Mouse (Mus musculus): Measurements from ENCODE around the gene Ppp1r10.

The Ppp1r10 gene

GRCm38 (mm10) chr17:35916297-35917142 is at the start of gene Ppp1r10, which contains the start of gene Mrps18b:
Gene Ppp1r10, plus strand, starts transcription at chr17:35916434.
Gene Mrps18b, minus strand, starts transcription at chr17:35916389.
- in situ Hi-C loops (cut with MseI, MboI), result no loop called here

DNA sequence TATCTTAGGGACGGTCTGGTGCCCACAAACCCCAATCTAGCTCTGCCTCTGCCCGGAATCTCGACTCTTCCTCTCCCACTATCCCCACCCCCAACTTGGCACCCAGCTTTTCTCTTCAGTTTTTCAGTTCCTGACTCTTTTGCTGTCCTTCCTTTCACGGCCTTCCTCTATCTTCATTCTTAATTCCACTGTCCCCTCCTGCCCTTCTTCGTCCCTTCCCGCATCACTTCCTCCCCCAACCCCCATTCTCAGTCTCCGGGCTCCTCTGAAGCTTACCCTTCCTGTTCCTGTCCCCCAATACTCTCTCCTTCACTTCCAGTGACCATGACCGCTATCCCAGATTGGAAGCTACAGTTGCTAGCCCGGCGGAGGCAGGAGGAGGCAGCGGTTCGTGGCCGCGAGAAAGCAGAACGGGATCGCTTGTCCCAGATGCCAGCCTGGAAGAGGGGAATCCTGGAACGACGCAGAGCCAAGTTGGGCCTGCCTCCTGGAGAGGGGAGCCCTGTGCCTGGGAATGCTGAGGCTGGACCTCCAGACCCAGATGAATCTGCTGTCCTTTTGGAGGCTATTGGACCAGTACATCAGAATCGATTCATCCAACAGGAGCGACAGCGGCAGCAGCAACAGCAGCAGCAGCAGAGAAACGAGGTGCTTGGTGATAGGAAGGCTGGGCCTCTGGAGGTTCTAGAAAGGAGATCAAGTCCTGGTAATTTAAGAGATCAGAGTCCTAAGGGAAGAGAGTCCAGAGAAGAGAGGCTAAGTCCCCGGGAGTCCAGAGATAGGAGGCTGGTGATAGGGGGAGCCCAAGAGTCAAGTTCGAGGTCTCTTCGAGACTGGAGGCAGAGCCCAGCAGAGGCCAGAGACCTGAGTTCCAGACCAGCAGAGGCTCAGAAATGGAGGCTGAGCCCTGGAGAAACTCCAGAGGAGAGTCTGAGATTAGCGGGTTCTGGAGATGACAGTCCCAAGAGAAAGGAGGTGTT is 49.0 kb upstream of the Ppp1r10 start:
- in situ Hi-C loops (cut with MseI, MboI), result no loop called here

DNA sequence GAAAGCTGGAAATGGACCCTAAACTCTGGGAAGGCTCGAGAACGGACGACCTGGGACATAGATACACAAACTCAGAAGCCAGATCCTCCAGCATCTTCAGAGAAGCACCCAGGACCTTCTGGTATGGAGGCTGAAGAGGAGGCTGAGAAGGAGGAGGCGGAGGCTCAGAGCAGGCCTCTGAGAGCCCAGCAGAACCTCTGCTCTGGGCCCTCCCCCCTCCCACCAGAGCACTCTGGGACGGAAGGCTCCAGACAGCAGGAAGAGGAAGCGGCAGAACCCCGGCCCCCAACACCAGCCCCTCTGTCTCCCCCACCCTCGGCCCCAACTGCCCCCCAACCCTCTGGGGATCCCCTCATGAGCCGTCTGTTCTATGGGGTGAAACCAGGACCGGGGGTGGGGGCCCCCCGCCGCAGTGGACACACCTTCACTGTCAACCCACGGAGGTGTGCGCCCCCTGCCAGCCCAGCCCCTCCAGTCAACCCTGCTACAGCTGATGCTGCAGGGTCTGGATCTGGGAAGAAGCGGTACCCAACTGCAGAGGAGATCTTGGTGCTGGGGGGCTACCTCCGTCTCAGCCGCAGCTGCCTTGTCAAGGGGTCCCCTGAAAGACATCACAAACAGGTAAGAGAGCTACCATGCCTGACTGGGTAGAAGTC is 47.9 kb upstream of the Ppp1r10 start:
- in situ Hi-C loops (cut with MseI, MboI), result no loop called here

DNA sequence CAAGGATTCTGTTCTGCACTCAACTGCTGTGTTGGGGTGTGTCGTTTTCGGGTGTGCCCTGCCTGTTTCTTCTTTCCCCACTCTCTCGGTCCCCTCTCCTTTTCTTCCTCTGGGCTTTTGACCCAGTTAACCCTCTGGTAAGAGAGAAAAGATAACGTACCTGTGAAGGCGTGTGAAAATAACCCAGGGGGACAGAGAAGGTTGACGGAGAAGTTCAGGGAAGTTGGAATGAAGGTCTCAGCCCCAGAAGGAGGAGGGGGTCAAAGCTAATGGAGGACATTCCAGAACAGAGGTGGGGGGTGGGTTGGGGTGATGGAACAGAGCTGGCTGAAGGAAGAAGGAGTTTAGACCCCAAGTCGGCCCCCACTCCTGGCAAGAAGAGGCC is 47.3 kb upstream of the Ppp1r10 start:
- in situ Hi-C loops (cut with MseI, MboI), result no loop called here

GRCm38 (mm10) chr17:35869346-35870067 is 46.7 kb upstream of the Ppp1r10 start:
- in situ Hi-C loops (cut with MseI, MboI), result loop anchor here in 1 of 2 experiments (5.0 kb wide), 1 partner anchor 37 kb away; no protein-coding TSS in a partner anchor

- in situ Hi-C loops (cut with MseI, MboI), result loop anchor here in 1 of 2 experiments (5.0 kb wide), 1 partner anchor 38 kb away; no protein-coding TSS in a partner anchor
Observed at GRCm38 (mm10) chr17:35870151-35870883, 45.9 kb upstream of the Ppp1r10 start.

GRCm38 (mm10) chr17:35870884-35871696 is 45.1 kb upstream of the Ppp1r10 start:
- in situ Hi-C loops (cut with MseI, MboI), result loop anchor here in 1 of 2 experiments (5.0 kb wide), 1 partner anchor 39 kb away; no protein-coding TSS in a partner anchor

DNA sequence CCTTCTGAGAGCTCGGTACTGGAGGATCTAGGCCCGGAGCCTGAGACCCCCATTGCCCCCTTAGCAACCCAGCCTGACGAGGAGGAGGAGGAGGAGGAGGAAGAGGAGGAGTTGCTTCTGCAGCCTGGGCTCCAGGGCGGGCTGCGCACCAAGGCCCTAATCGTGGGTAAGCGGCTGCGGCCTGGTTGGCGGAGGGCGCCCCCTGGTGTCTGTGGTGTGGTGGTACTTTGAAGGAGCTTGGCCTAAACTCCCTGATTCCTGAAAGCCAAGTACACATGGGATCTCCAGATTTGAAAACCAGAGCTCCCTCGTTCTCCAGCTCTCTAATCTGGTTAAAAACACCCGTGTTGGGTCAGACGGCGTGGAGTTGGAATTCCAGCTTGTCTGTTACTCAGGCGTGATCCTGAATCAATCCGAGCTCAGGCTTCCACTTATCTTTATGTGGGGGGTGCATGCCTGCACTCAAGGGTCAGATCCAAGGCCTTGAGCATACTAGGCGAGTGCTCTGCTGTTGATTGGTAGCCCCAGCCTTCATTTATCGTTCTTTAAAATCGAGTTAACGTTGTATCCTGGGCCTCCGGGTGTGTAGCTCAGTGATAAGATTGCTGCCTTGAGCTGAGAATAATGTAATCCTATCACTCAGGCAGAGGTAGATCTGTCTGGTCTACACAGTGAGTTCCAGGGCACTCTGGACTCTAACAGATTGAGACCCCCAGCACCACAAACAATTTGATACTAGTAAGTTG is 42.3 kb upstream of the Ppp1r10 start:
- in situ Hi-C loops (cut with MseI, MboI), result loop anchor here in 1 of 2 experiments (5.0 kb wide), 1 partner anchor 42 kb away; no protein-coding TSS in a partner anchor

DNA sequence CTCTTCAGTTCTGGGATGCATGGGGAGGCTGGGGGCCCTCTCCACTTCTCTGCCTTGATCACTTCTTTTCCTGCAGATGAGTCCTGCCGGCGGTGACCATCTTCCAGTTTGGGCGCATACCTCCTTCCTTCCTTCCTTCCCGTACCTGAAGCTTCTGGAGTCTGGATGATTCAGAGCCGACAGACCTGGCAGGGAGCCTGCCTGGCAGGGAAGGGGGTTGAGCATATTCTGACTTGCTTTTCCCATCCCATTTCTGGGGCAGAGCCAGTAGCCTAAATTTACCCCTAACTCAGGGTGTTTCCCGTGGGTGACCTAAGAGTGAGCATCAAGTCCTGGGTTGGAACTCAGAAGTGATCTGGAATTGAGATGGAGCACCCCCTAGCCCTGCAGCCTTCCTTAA is 41.5 kb upstream of the Ppp1r10 start:
- in situ Hi-C loops (cut with MseI, MboI), result loop anchor here (5.0 kb wide), 1 partner anchor 42 kb away; no protein-coding TSS in a partner anchor

- in situ Hi-C loops (cut with MseI, MboI), result loop anchor here in 1 of 2 experiments (5.0 kb wide), 1 partner anchor 47 kb away; no protein-coding TSS in a partner anchor
Observed at GRCm38 (mm10) chr17:35879245-35880057, 36.8 kb upstream of the Ppp1r10 start, which contains the start of gene Dhx16. Gene Dhx16, plus strand, starts transcription at chr17:35879819.

- in situ Hi-C loops (cut with MseI, MboI), result no loop called here
Observed at GRCm38 (mm10) chr17:35882924-35883323, 33.3 kb upstream of the Ppp1r10 start.

- in situ Hi-C loops (cut with MseI, MboI), result no loop called here
Observed at GRCm38 (mm10) chr17:35883777-35884176, 32.5 kb upstream of the Ppp1r10 start.

DNA sequence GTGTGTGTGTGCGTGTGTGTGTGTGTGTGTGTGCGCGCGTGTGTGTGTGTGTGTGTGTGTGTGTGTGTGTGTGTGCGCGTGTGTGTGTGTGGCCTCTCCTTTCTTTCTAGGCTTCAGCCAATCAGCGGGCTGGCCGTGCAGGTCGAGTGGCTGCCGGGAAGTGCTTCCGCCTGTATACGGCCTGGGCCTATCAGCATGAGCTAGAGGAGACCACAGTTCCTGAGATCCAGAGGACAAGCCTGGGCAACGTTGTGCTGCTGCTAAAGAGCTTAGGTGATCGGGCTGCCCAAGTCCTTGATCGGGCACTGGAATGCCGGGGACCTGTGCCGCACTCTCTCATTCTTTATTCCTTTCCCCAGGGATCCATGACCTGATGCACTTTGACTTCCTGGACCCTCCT is 28.5 kb upstream of the Ppp1r10 start:
- in situ Hi-C loops (cut with MseI, MboI), result no loop called here

GRCm38 (mm10) chr17:35896781-35897643 is 19.2 kb upstream of the Ppp1r10 start, which contains the start of gene 2310061I04Rik:
Gene 2310061I04Rik, minus strand, starts transcription at chr17:35897431.
- in situ Hi-C loops (cut with MseI, MboI), result no loop called here

DNA sequence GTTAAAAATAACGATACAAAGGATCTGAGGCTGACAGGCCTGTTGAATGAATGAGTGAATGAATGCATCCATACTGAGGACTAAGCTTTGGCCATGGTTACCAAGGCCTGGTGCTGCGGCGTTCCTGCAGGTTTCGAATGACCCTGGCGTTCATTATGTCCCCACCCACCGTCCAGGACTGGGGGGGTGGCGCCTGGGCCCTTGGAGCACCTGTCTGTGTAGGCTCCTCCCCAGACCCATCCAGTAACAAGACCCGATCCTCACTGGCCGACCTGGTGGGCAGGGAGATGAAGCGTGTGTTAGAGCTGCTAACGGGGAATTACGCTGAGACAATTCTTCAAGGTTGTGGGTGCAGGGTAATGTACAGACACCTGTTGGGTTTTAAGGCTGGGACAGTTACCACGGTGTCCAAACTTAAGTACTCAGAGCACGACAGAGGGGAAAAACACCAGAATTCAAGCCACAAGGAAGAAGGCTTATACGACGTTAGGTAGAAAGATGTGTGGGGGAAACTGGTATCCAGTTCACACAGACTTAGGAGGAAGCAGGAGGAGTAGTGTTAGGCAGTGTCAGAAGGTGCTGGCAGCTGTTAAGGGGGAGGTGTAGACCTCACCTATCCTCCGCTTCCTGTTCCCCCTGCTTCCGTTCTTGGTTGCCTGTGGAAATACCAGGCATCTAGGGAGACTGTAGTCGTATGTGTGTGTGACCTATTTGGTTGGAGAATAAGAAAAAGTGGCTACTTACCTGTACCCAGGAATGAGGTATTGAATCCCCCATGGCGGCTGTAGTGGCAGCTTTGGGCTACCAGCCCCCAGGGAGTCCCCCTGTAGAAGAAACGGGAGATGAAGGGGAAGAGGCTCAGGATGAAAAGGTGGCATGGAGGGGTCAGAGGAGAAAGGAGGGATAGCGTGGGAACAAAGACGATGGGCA is 18.3 kb upstream of the Ppp1r10 start:
- in situ Hi-C loops (cut with MseI, MboI), result no loop called here
